Mouse (Mus musculus): ENCODE measurements at regions not wholly inside any gene's neighbourhood (a gene's known extent, or its start where the extent isn't known, plus 50 kb on each side); places are given as distances from the start of the nearest gene placed in this dataset.

DNA sequence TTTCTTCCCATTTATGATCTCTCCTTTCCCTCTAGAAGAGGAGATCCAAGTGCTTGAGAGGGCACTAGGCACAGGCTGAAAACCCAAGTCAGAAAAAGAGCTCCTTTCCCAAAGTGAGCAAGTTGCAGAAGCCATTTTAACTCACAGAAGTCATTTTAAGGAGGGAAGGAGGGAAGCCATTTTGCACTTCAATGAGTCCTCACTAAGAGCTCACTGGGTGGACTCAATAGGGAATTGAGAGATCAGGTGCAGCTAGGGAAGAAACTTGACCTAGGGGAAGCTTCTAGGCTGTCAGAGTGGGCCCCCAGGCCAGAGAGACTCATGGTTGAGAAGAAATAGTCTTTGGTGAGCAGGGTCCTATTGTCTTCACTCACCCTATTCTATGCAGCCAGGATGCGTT, 363.5 kb upstream of the Nrp1 start:
- TF ChIP-seq POLR2A (IDR thresholded peaks at IDR 0.05; ENCODE audit: control insufficient read depth in 1 of 2, insufficient read depth in 1 of 2, low read depth in 1 of 2, low read length in 2 of 2, poor library complexity in 1 of 2) (no peak), ZC3H11A (IDR thresholded peaks at IDR 0.05; ENCODE audit: low read depth, low read length) (no peak), TBP (IDR thresholded peaks at IDR 0.05; ENCODE audit: low read depth, low read length) (no peak), MEF2A (IDR thresholded peaks at IDR 0.05; ENCODE audit: extremely low read depth, insufficient replicate concordance, low read depth, low read length, poor library complexity, severe bottlenecking) (no peak), CTCF (IDR thresholded peaks at IDR 0.05 in 2 of 3, conservative IDR thresholded peaks at IDR 0.05 in 1 of 3; ENCODE audit: control insufficient read depth in 1 of 3, insufficient read depth in 1 of 3, low read depth in 2 of 3, low read length in 3 of 3, poor library complexity in 1 of 3, severe bottlenecking in 1 of 3) (no peak), ETS1 (IDR thresholded peaks at IDR 0.05; ENCODE audit: low read depth, low read length) (no peak), USF2 (IDR thresholded peaks at IDR 0.05; ENCODE audit: borderline replicate concordance in 1 of 2, insufficient read depth in 1 of 2, low read depth in 1 of 2, low read length in 2 of 2) (no peak)
